Mouse (Mus musculus) intestine, postnatal 0 days (tissue): ENCODE results near the gene Gtf2ird1. TPM values are rescaled to one million over a fixed set of nuclear protein-coding genes. Genes with fewer than 3 reads are reported as not detected.

ENCODE experiments used
- ATAC-seq: fragments of 200-750 bp; cut with Nextera tagmentation; 2 replicates; pipeline ENCODE4 v1.8.0; 2017; ENCODE audit warnings: mild to moderate bottlenecking, moderate TSS enrichment, moderate library complexity
- H3K27ac ChIP-seq: fragments of 300-500 bp; sonication (generic); 2 replicates; pipeline ENCODE4 v1.5.1; 2014; ENCODE audit warnings: mild to moderate bottlenecking, low read depth, low read length, moderate library complexity
- H3K27me3 ChIP-seq: fragments of 300-500 bp; sonication (generic); replicated peaks from 2 replicates; pipeline ENCODE4 v1.6.1; 2014; ENCODE audit warnings: low read length, mixed read lengths; ENCODE audit not compliant: control insufficient read depth, insufficient read depth
- H3K36me3 ChIP-seq: fragments of 300-500 bp; sonication (generic); 2 replicates; pipeline ENCODE4 v1.6.1; 2014; ENCODE audit warnings: mild to moderate bottlenecking, moderate library complexity; ENCODE audit not compliant: control insufficient read depth, insufficient read depth
- H3K4me1 ChIP-seq: fragments of 300-500 bp; sonication (generic); replicated peaks from 2 replicates; pipeline ENCODE4 v1.6.1; 2014; ENCODE audit warnings: antibody characterized with exemption, low read length, mixed read lengths; ENCODE audit not compliant: control insufficient read depth, insufficient read depth
- H3K4me2 ChIP-seq: fragments of 300-500 bp; sonication (generic); replicated peaks from 2 replicates; pipeline ENCODE4 v1.6.1; 2014; ENCODE audit warnings: low read depth, mild to moderate bottlenecking, moderate library complexity
- H3K4me3 ChIP-seq: fragments of 300-500 bp; sonication (generic); 2 replicates; pipeline ENCODE4 v1.5.1; 2014; ENCODE audit warnings: low read depth, low read length
- H3K9ac ChIP-seq: fragments of 300-500 bp; sonication (generic); 2 replicates; pipeline ENCODE4 v1.6.1; 2014; ENCODE audit warnings: mild to moderate bottlenecking, low read depth, low read length
- H3K9me3 ChIP-seq: fragments of 300-500 bp; sonication (generic); 2 replicates; pipeline ENCODE4 v1.6.1; 2016; ENCODE audit warnings: mixed run types; ENCODE audit not compliant: control insufficient read depth
- CTCF ChIP-seq: sonication (generic); IDR thresholded peaks from 2 replicates; pipeline ENCODE4 v1.5.1; 2016; ENCODE audit warnings: low read depth, mild to moderate bottlenecking, control low read depth, antibody characterized with exemption, moderate library complexity
- WGBS: fragments of 180-500 bp; shearing (Covaris S2); extraction: QIAGEN DNeasy Blood & Tissue Kit; methylation state at CpG from one replicate; pipeline ENCODE4 v1.1.7; 2014; 5-methylcytosine and 5-hydroxymethylcytosine counted together
- polyA plus RNA-seq: library from polyadenylated mRNA; unstranded; fragments of >200 nt; fragmentation: Nextera tagmentation; extraction: Ambion mirVana; gene quantifications from 2 replicates; pipeline ENCODE4 v1.2.1, GENCODE M21; 2015

The Gtf2ird1 gene
- polyA plus RNA-seq, 1 experiment from 2014 or later = 46.8 TPM

GRCm38 (mm10) chr5:134323311-134323710, 133.2 kb downstream of the Gtf2ird1 start:
- no peak overlapping the region for H3K4me3 ChIP-seq
- no peaks in the 10 kb centered on the region for H3K9me3 ChIP-seq
- H3K27ac ChIP-seq = no peak overlapping the region
- no peaks in the 10 kb centered on the region for H3K27me3 ChIP-seq
- 85% methylated on average over 13 of the region's 13 CpGs for WGBS
- no peak overlapping the region for H3K9ac ChIP-seq
- no peaks in the 10 kb centered on the region for H3K4me1 ChIP-seq
- no peak for ATAC-seq
- no peak for TF ChIP-seq CTCF
- H3K36me3 ChIP-seq = no peaks in the 10 kb centered on the region
- H3K4me2 ChIP-seq = no peak overlapping the region

- Histone ChIP-seq H3K9ac (no peak overlapping the region), H3K27me3 (no peaks in the 10 kb centered on the region)
- 71% methylated on average over 13 of the region's 13 CpGs for WGBS
These were observed 134.2 kb downstream of the Gtf2ird1 start for GRCm38 (mm10) chr5:134322355-134322754.

GRCm38 (mm10) chr5:134321699-134322098, 134.8 kb downstream of the Gtf2ird1 start:
- Histone ChIP-seq H3K4me2 (no peak overlapping the region), H3K9ac (no peak overlapping the region), H3K9me3 (no peaks in the 10 kb centered on the region), H3K4me1 (no peaks in the 10 kb centered on the region; the same call in 1 of the 2 replicates), H3K4me3 (no peak overlapping the region), H3K27ac (no peak overlapping the region), H3K36me3 (no peaks in the 10 kb centered on the region), H3K27me3 (no peaks in the 10 kb centered on the region)
- WGBS = 50% methylated on average over 7 of the region's 7 CpGs
- no peak for ATAC-seq
- no peak for TF ChIP-seq CTCF

More at GRCm38 (mm10) chr5:134322355-134322754, 134.2 kb downstream of the Gtf2ird1 start:
- H3K9me3 ChIP-seq = no peaks in the 10 kb centered on the region
- no peak overlapping the region for H3K27ac ChIP-seq
- H3K4me3 ChIP-seq = no peak overlapping the region
- no peak for TF ChIP-seq CTCF
- H3K4me2 ChIP-seq = no peak overlapping the region
- no peaks in the 10 kb centered on the region for H3K4me1 ChIP-seq
- H3K36me3 ChIP-seq = no peaks in the 10 kb centered on the region
- no peak for ATAC-seq

- TF ChIP-seq CTCF = no peak
- Histone ChIP-seq H3K27ac (no peak overlapping the region), H3K36me3 (no peaks in the 10 kb centered on the region), H3K9ac (no peak overlapping the region), H3K27me3 (no peaks in the 10 kb centered on the region), H3K9me3 (no peaks in the 10 kb centered on the region), H3K4me2 (no peak overlapping the region), H3K4me1 (no peaks in the 10 kb centered on the region; the same call in 1 of the 2 replicates), H3K4me3 (no peak overlapping the region)
- WGBS = 84% methylated on average over 6 of the region's 6 CpGs
- no peak for ATAC-seq
These were observed 137.6 kb downstream of the Gtf2ird1 start for GRCm38 (mm10) chr5:134318903-134319302.

GRCm38 (mm10) chr5:134316721-134317120, 139.8 kb downstream of the Gtf2ird1 start:
- no peaks in the 10 kb centered on the region for H3K27me3 ChIP-seq
- TF ChIP-seq CTCF = no peak
- H3K9ac ChIP-seq = no peak overlapping the region
- 32% methylated on average over 7 of the region's 7 CpGs for WGBS
- H3K27ac ChIP-seq = peak overlapping the region; percentile 50; the same call in 1 of the 2 replicates
- no peak overlapping the region for H3K4me2 ChIP-seq
- no peaks in the 10 kb centered on the region for H3K9me3 ChIP-seq
- H3K36me3 ChIP-seq = no peaks in the 10 kb centered on the region
- ATAC-seq = no peak
- no peaks in the 10 kb centered on the region; the same call in 1 of the 2 replicates for H3K4me1 ChIP-seq
- no peak overlapping the region for H3K4me3 ChIP-seq

- WGBS = under 1% methylated on average over 25 of the region's 25 CpGs
- H3K9ac ChIP-seq = peak overlapping the region; percentile 98
- peak overlapping the region; percentile 77 for H3K4me2 ChIP-seq
- TF ChIP-seq CTCF = peak; percentile 40
- peak overlapping the region; percentile 95 for H3K27ac ChIP-seq
- no peak for ATAC-seq
- no peaks in the 10 kb centered on the region; the same call in 1 of the 2 replicates for H3K36me3 ChIP-seq
- H3K4me3 ChIP-seq = peak overlapping the region; percentile 86
- no peaks in the 10 kb centered on the region for H3K27me3 ChIP-seq
- H3K9me3 ChIP-seq = no peaks in the 10 kb centered on the region
- H3K4me1 ChIP-seq = no peaks in the 10 kb centered on the region; the same call in 1 of the 2 replicates
These were observed 140.7 kb downstream of the Gtf2ird1 start for GRCm38 (mm10) chr5:134315623-134316350.
